Mouse (Mus musculus) retina, embryonic 14.5 days (tissue): ENCODE results near the gene H2-M1.

Experiments
- DNase-seq: peaks from one replicate; pipeline ENCODE4 v3.0.0-alpha.2; 2015; ENCODE audit warnings: low spot score

The H2-M1 gene

GRCm38 (mm10) chr17:36672119-36672518 is at the start of gene H2-M1:
H2-M1 (minus strand) TSS chr17:36672219.
- DNase-seq, result no peak

- DNase-seq, result no peak
Observed at GRCm38 (mm10) chr17:36697693-36698092, 25.7 kb upstream of the H2-M1 start.

GRCm38 (mm10) chr17:36642566-36642965 is 29.5 kb downstream of the H2-M1 start, which contains the start of gene H2-M9:
H2-M9 (minus strand) TSS chr17:36642666.
- DNase-seq, result no peak
